Mouse (Mus musculus) lung, embryonic 14.5 days (tissue): ENCODE measurements around the gene Ttc3. TPM values are rescaled to one million over a fixed set of nuclear protein-coding genes. Genes with fewer than 3 reads are reported as not detected.

Source experiments
- ATAC-seq: fragments of 200-750 bp; cut with Nextera tagmentation; 2 replicates; pipeline ENCODE4 v1.8.0; 2017; ENCODE audit warnings: mild to moderate bottlenecking, moderate TSS enrichment, moderate library complexity; ENCODE audit not compliant: insufficient read depth
- DNase-seq: peaks from one replicate; pipeline ENCODE4 v3.0.0-alpha.2; 2015
- H3K27ac ChIP-seq: fragments of 300-500 bp; sonication (generic); 2 replicates; pipeline ENCODE4 v1.5.1; 2014; ENCODE audit warnings: low read depth, mild to moderate bottlenecking, moderate library complexity
- H3K27me3 ChIP-seq: fragments of 300-500 bp; sonication (generic); 2 replicates; pipeline ENCODE4 v1.6.1; 2014; ENCODE audit warnings: low read length, control low read depth; ENCODE audit not compliant: insufficient read depth
- H3K36me3 ChIP-seq: fragments of 300-500 bp; sonication (generic); 2 replicates; pipeline ENCODE4 v1.6.1; 2014; ENCODE audit warnings: control low read depth; ENCODE audit not compliant: insufficient read depth
- H3K4me1 ChIP-seq: fragments of 300-500 bp; sonication (generic); 2 replicates; pipeline ENCODE4 v1.6.1; 2014; ENCODE audit warnings: antibody characterized with exemption, control low read depth; ENCODE audit not compliant: insufficient read depth
- H3K4me2 ChIP-seq: fragments of 300-500 bp; sonication (generic); 2 replicates; pipeline ENCODE4 v1.6.1; 2014; ENCODE audit warnings: mild to moderate bottlenecking
- H3K4me3 ChIP-seq: fragments of 300-500 bp; sonication (generic); 2 replicates; pipeline ENCODE4 v1.5.1; 2014; ENCODE audit warnings: low read depth, low read length
- H3K9ac ChIP-seq: fragments of 300-500 bp; sonication (generic); 2 replicates; pipeline ENCODE4 v1.6.1; 2014
- H3K9me3 ChIP-seq: fragments of 300-500 bp; sonication (generic); 2 replicates; pipeline ENCODE4 v1.6.1; 2016; ENCODE audit warnings: low read depth, low read length, control low read depth
- CTCF ChIP-seq: IDR thresholded peaks from 2 replicates; pipeline ENCODE4 v1.5.1; 2016; ENCODE audit warnings: antibody characterized with exemption, low read depth
- WGBS: fragments of 180-500 bp; shearing (Covaris S2); extraction: QIAGEN DNeasy Blood & Tissue Kit; methylation state at CpG from one replicate; pipeline ENCODE4 v1.1.7; 2014; 5-methylcytosine and 5-hydroxymethylcytosine counted together
- polyA plus RNA-seq: library from polyadenylated mRNA; unstranded; fragments of >200 nt; fragmentation: Nextera tagmentation; extraction: Ambion mirVana; gene quantifications from 2 replicates; pipeline ENCODE4 v1.2.1, GENCODE M21; 2014

The Ttc3 gene
- 204 and 215 TPM in 2 replicates for polyA plus RNA-seq

DNA sequence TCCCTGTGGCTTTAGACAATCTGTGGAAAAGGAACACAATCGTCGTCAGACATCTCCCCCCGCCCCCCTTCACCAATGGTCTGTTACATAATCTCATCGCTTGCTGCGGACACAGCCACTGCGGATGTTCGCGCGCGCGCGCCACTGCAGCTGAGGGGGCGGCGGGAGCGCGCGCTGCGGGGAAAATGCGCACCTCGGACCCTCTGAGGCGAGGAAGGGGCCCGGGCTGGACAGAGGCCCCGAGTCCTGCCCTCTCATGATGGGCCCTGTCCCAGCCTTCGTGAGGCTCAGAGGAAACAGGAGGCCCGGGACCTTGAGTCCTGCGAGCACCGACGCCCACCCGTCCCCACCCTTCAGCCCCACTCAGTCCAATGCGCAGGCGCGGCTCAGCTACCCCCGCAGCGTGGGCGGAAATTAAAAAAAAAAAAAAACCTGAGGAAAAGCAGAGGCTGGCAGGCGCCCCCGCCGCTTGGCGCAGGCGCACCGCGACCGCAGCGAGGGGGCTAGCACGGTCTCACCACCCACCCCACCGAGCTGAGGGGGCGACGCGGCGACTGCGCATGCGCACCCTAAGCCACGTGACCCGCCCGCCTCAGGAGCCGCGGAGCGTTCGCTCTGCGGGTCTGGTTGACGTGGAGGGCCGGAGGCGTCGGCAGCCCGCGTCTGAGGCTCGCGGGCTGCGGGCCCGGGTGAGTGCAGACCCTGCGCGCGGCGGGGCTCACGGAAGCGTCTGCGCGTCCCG, at the start of gene Ttc3:
TSS of gene Ttc3 (plus strand) at position 446 of the 742 bp plus-strand sequence.
- H3K27me3 ChIP-seq, result no peaks in the 10 kb centered on the region
- no peak for TF ChIP-seq CTCF
- peaks cover 10% of the 10 kb centered on the region; the same call in 1 of the 2 replicates for H3K4me1 ChIP-seq
- peak; percentile 83 for ATAC-seq
- 1% methylated on average over 79 of the region's 79 CpGs for WGBS
- H3K9ac ChIP-seq, result peak within 1 kb of the TSS; percentile 92
- H3K4me3 ChIP-seq, result peak within 1 kb of the TSS; percentile 94
- DNase-seq, result peak; percentile 98
- H3K36me3 ChIP-seq, result 0 out of 2 replicates have a peak, but pooled peaks cover 6% of the 10 kb centered on the region
- H3K9me3 ChIP-seq, result no peaks in the 10 kb centered on the region
- H3K4me2 ChIP-seq, result peak within 1 kb of the TSS; percentile 85
- H3K27ac ChIP-seq, result peak within 1 kb of the TSS; percentile 96

DNA sequence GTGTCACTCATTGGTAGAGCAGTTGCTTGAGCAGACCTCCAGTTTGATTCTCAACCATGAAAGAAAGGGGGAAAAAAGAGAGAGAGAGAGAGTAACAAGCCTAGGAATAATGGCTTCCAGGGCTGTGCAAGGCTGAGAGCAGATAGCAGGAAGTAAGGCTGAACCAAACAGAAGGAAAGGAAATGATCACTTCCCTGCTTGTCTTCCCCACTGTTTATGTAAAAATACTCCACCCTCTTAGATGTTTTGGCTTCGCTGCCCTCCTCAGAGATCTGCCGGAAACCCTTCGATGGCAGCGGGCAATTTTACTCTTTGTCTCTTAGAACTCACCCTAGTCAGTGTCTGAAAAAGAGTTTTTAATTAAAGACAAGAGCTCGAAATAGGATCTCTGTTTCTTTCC, 46.7 kb upstream of the Ttc3 start:
- DNase-seq (peak; percentile 35), ATAC-seq (no peak)
- WGBS, result 50% methylated on average over 5 of the region's 5 CpGs
- H3K4me3 ChIP-seq, result no peak overlapping the region
- no peaks in the 10 kb centered on the region for H3K9me3 ChIP-seq
- H3K4me2 ChIP-seq, result no peak overlapping the region
- no peaks in the 10 kb centered on the region for H3K4me1 ChIP-seq
- peaks cover 17% of the 10 kb centered on the region for H3K27me3 ChIP-seq
- H3K9ac ChIP-seq, result no peak overlapping the region
- TF ChIP-seq CTCF, result no peak
- H3K27ac ChIP-seq, result 0 out of 2 replicates have a peak overlapping the region, but pooled peaks have one; percentile 24
- H3K36me3 ChIP-seq, result no peaks in the 10 kb centered on the region

DNA sequence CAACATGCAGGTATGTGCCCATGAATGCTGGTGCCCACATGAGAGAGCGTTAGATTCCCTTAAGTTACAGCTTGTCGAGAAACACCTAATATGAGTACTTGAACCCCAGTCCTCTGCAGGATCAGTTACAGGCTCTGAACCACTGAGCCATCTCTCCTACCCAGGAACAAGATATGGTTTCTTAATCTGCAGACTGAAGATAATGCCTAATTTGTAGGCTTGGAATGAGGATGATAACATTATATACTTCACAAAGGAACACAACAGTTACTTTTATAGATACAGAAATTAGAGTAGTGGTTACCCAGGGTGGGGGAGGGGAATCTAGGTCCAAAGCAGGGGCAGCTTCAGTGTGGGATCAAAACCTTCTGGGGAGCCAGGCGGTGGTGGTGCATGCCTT, 44.4 kb upstream of the Ttc3 start:
- Histone ChIP-seq H3K36me3 (no peaks in the 10 kb centered on the region), H3K9me3 (no peaks in the 10 kb centered on the region), H3K4me1 (no peaks in the 10 kb centered on the region), H3K27ac (no peak overlapping the region), H3K27me3 (peaks cover 26% of the 10 kb centered on the region), H3K4me2 (no peak overlapping the region), H3K9ac (no peak overlapping the region), H3K4me3 (no peak overlapping the region)
- no peak for ATAC-seq
- WGBS, result 86% methylated on average over 3 of the region's 3 CpGs
- no peak for DNase-seq
- no peak for TF ChIP-seq CTCF

DNA sequence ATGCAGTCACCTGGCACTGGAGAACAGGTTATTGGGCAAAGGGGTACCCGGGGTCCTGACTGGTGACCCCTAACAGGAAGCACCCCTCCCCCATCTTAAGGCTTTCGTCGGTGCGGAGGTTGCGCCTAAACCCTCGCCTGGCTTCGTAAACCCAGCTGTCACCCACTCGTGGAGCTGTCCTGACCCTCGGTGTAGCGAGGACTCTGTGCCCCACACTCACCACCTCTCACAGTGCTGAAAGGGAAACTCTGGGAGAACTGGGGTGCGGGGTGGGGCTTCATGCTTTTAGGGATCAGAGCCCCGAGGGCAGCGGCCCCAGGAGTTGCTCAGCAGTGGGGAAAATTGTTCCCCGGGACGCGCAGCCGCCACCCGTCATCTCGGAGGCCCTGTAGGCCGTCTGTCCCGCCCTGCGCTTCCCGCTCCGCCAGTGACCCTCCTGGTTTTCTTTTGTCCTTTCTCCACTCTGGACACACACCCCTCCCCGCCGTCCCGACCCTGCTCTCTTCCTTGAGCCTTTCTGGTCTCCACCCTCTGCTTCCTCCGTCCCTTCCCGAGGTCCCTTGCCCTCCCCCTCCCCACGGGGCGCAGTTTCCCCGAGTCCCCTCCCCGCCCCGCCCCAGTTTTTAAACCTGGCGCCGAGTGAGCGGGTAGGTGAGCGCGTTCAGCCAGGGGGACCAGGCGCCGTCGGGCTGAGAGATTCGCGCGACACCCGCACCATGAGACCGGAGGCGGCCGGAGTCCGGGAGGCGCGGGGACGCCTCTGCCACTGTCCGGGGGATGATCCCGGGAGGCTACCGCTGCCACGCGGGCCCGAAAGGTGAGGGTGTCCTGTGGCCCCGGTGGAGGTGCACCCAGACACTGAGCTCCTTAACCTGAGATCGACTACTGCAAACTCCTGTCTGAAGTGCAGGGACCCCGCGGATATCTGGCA, 42.4 kb upstream of the Ttc3 start, which contains the start of gene Ripply3:
TSS of gene Ripply3 (plus strand) at position 640 of the 931 bp plus-strand sequence.
- 1% methylated on average over 63 of the region's 63 CpGs for WGBS
- H3K4me2 ChIP-seq, result peak within 1 kb of the TSS; percentile 68
- H3K9ac ChIP-seq, result peak within 1 kb of the TSS; percentile 65
- H3K4me1 ChIP-seq, result no peaks in the 10 kb centered on the region
- peak within 1 kb of the TSS; percentile 43 for H3K4me3 ChIP-seq
- no peaks in the 10 kb centered on the region for H3K9me3 ChIP-seq
- DNase-seq (peak; percentile 65), ATAC-seq (peak; percentile 74)
- no peak for TF ChIP-seq CTCF
- no peaks in the 10 kb centered on the region for H3K36me3 ChIP-seq
- H3K27me3 ChIP-seq, result peaks cover 26% of the 10 kb centered on the region
- peak within 1 kb of the TSS; percentile 36; the same call in 1 of the 2 replicates for H3K27ac ChIP-seq

DNA sequence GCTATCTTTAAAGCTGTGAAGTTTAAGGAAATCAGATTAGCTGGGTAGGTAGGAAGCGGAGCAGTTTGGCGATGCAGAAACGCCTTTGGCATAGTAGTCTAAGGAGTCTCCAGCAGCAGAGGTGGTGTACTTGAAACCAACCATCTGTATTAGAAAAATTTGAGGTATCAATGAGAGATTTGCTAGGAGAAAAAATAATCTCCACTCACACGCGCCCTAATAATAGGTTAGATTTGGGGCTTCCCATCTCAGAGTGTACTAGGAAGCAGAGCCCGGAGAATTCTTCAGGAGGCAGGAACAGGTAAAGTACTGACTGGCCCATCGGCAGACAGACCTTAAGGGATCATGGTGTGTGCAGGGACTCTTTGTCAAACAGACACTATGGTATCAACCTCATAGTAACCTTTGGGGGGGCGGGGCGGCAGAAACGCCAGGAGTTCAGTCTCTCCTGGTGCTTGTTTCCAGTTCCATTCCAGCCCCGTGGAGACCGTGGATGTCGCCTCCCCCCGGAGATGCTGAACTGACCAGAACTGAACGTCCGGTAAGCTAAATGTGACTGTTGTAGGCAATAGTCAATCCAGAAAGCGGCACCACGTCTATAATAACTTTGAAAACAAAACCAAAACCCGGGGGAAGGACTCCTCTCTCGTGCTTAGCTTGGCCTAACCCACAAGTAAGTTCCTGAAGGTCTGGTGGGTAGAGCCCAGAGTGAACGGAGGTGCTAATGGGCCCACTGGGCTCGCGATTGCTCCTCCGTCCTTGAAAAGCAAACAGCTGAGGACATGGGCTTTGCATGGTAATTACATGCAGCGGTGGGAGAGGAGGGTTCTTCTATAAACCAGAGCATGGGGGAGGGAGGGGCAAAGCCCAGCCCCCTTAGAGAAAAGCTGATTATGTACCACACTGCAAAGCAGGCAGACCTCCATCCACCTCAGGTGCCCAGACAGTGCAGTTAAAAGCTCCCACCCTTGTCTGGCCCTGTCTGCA, 41.2 kb upstream of the Ttc3 start:
- Histone ChIP-seq H3K9me3 (no peaks in the 10 kb centered on the region), H3K4me1 (no peaks in the 10 kb centered on the region), H3K4me3 (peak overlapping the region; percentile 43), H3K9ac (peak overlapping the region; percentile 65; the same call in 1 of the 2 replicates), H3K27me3 (peaks cover 26% of the 10 kb centered on the region), H3K36me3 (no peaks in the 10 kb centered on the region), H3K27ac (no peak overlapping the region), H3K4me2 (peak overlapping the region; percentile 68)
- DNase-seq, result peak; percentile 26
- no peak for ATAC-seq
- 9% methylated on average over 25 of the region's 25 CpGs for WGBS
- TF ChIP-seq CTCF, result no peak

DNA sequence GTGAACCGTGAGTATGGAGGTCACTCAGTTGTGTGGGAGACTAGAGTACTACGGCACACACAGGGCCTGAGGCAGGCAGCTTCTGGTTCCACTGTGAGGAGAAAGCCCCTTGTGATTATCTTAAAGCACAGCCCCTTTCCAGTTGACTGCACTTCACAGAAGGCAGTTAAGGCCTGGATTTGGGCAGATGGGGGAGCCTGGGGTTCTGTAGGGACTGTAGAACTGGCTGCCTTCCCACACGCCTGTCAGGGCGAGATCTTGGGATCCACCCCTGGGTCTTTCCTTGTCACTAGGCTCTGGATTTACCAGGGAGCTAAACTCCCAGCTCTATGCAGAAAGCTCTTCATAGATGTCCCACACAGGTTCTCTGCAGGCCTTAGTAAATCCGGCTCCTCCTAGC, 40.0 kb upstream of the Ttc3 start:
- no peak overlapping the region for H3K4me2 ChIP-seq
- no peaks in the 10 kb centered on the region for H3K4me1 ChIP-seq
- no peak overlapping the region for H3K4me3 ChIP-seq
- H3K9ac ChIP-seq, result no peak overlapping the region
- H3K36me3 ChIP-seq, result no peaks in the 10 kb centered on the region
- no peak overlapping the region for H3K27ac ChIP-seq
- TF ChIP-seq CTCF, result no peak
- WGBS, result 82% methylated on average over 5 of the region's 5 CpGs
- no peak for ATAC-seq
- DNase-seq, result no peak
- peaks cover 26% of the 10 kb centered on the region for H3K27me3 ChIP-seq
- no peaks in the 10 kb centered on the region for H3K9me3 ChIP-seq
